ENCODE assay signal across 35 mouse cellular contexts in the genomic region with DNA sequence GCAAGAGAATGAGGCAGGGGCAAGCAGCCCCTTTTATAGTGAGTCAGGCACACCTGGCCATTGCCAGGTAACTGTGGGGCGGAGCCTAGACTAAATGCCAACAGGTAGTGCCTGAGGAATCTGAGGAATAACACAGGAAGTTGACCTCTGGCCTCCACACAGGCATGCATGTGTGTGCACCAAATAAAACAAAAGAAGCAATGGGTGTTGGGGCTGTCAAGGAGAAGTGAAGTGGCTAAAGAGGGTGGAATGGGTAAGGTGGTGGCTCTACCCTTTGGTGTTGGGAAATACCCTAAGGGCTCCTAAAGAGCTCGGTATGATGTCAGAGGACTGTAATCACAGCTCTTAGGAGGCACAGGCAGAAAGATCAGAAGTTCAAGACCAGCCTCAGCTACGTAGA. TPM values are rescaled to one million over a fixed set of nuclear protein-coding genes. Genes with fewer than 3 reads are reported as not detected.
DNase-seq lines count a peak whose midpoint lies in the region; ATAC-seq lines count a peak whose summit lies in the region.
"Had no signal": no experiment of that assay in that cellular context is flagged by ENCODE, and none has a peak within 500 bp of the region (broad histone marks: within the 10 kb centered on the region; RNA-seq: fewer than 3 reads in every experiment).

No protein-coding gene starts in this region.

- no peaks in the 10 kb centered on the region for H3K27me3 ChIP-seq in heart, embryonic 10.5 days (ENCODE audit: insufficient read depth, poor library complexity, severe bottlenecking)
- no peaks in the 10 kb centered on the region for H3K27me3 ChIP-seq in heart, embryonic 12.5 days (replicated peaks)
- no peaks in the 10 kb centered on the region for H3K27me3 ChIP-seq in lung, embryonic 16.5 days (ENCODE audit: control insufficient read depth, insufficient read depth, low read depth, low read length)
- H3K27me3 ChIP-seq: embryonic facial prominence, embryonic 12.5 days; embryonic facial prominence, embryonic 15.5 days; hindbrain, embryonic 12.5 days; hindbrain, embryonic 15.5 days had no signal

- WGBS in heart, embryonic 10.5 days = 77% methylated on average over 3 of the region's 3 CpGs
- 77% methylated on average over 3 of the region's 3 CpGs for WGBS in heart, embryonic 12.5 days
- 64% methylated on average over 3 of the region's 3 CpGs for WGBS in lung, embryonic 16.5 days

- no peaks in the 10 kb centered on the region for H3K9me3 ChIP-seq in heart, embryonic 10.5 days
- no peaks in the 10 kb centered on the region for H3K9me3 ChIP-seq in heart, embryonic 12.5 days (replicated peaks)
- H3K9me3 ChIP-seq in lung, embryonic 16.5 days (ENCODE audit: control insufficient read depth, low read length) = no peaks in the 10 kb centered on the region; the same call in 1 of the 2 replicates
- H3K9me3 ChIP-seq: embryonic facial prominence, embryonic 12.5 days; embryonic facial prominence, embryonic 15.5 days; hindbrain, embryonic 12.5 days; hindbrain, embryonic 15.5 days had no signal

- H3K4me1 ChIP-seq in heart, embryonic 10.5 days = no peaks in the 10 kb centered on the region
- no peaks in the 10 kb centered on the region for H3K4me1 ChIP-seq in heart, embryonic 12.5 days (replicated peaks)
- H3K4me1 ChIP-seq in lung, embryonic 16.5 days (replicated peaks; ENCODE audit: control insufficient read depth, insufficient read depth, low read length) = no peaks in the 10 kb centered on the region
- H3K4me1 ChIP-seq: embryonic facial prominence, embryonic 12.5 days; embryonic facial prominence, embryonic 15.5 days; hindbrain, embryonic 12.5 days; hindbrain, embryonic 15.5 days had no signal

- H3K36me3 ChIP-seq in heart, embryonic 10.5 days = no peaks in the 10 kb centered on the region
- no peaks in the 10 kb centered on the region for H3K36me3 ChIP-seq in heart, embryonic 12.5 days
- H3K36me3 ChIP-seq in lung, embryonic 16.5 days (ENCODE audit: control insufficient read depth, insufficient read depth, low read length) = no peaks in the 10 kb centered on the region
- H3K36me3 ChIP-seq: embryonic facial prominence, embryonic 12.5 days; embryonic facial prominence, embryonic 15.5 days; hindbrain, embryonic 12.5 days; hindbrain, embryonic 15.5 days had no signal

- no peak overlapping the region for H3K9ac ChIP-seq in heart, embryonic 12.5 days
- H3K9ac ChIP-seq in lung, embryonic 16.5 days (ENCODE audit: low read length) = no peak overlapping the region
- H3K9ac ChIP-seq: embryonic facial prominence, embryonic 12.5 days; embryonic facial prominence, embryonic 15.5 days; forebrain, postnatal 0 days; hindbrain, embryonic 12.5 days; hindbrain, embryonic 15.5 days had no signal

- H3K4me2 ChIP-seq in heart, embryonic 12.5 days = no peak overlapping the region
- no peak overlapping the region for H3K4me2 ChIP-seq in lung, embryonic 16.5 days (ENCODE audit: low read depth, low read length)
- H3K4me2 ChIP-seq: embryonic facial prominence, embryonic 12.5 days; embryonic facial prominence, embryonic 15.5 days; hindbrain, embryonic 12.5 days; hindbrain, embryonic 15.5 days had no signal

- peak; percentile 28 for DNase-seq in heart, embryonic 10.5 days (ENCODE audit: low spot score)
- no peak for DNase-seq in lung, postnatal 14 days
- peak; percentile 32 for DNase-seq in lung, postnatal 25 days (ENCODE audit: low spot score)
- no peak for DNase-seq in adrenal gland, postnatal 10 days
- DNase-seq: adrenal gland, adult 2 months; adrenal gland, postnatal 25 days; cerebellum, adult 11-12 months; cerebellum, adult 8-10 months; cerebellum, postnatal 10 days; cerebellum, postnatal 36 days; embryo, embryonic 11 days; forebrain, postnatal 0 days; gastrocnemius, adult 2 months; gastrocnemius, postnatal 25 days had no signal

- H3K27ac ChIP-seq in heart, embryonic 10.5 days = no peak overlapping the region
- H3K27ac ChIP-seq in heart, embryonic 12.5 days (ENCODE audit: poor library complexity, severe bottlenecking) = no peak overlapping the region
- no peak overlapping the region for H3K27ac ChIP-seq in lung, embryonic 16.5 days (ENCODE audit: low read length)
- H3K27ac ChIP-seq: embryonic facial prominence, embryonic 12.5 days; embryonic facial prominence, embryonic 15.5 days; gastrocnemius, adult 2 months; hindbrain, embryonic 12.5 days; hindbrain, embryonic 15.5 days had no signal

- H3K4me3 ChIP-seq in heart, embryonic 10.5 days = no peak overlapping the region
- H3K4me3 ChIP-seq in heart, embryonic 12.5 days = no peak overlapping the region
- H3K4me3 ChIP-seq in lung, embryonic 16.5 days (ENCODE audit: low read length) = no peak overlapping the region
- H3K4me3 ChIP-seq: embryonic facial prominence, embryonic 12.5 days; embryonic facial prominence, embryonic 15.5 days; gastrocnemius, adult 2 months; hindbrain, embryonic 12.5 days; hindbrain, embryonic 15.5 days had no signal

- no peak for ATAC-seq in heart, embryonic 12.5 days (ENCODE audit: insufficient number of reproducible peaks, low FRiP score)
- peak; percentile 72 for ATAC-seq in lung, embryonic 16.5 days (ENCODE audit: low read depth)
- ATAC-seq: CD4-positive, CD25-positive, alpha-beta regulatory T cell, adult 4 months; forebrain, embryonic 14.5 days; forebrain, postnatal 0 days had no signal

RNA-seq across cellular contexts. Expression of a gene that starts 32.2 kb away (rescaled TPM):
- 0.11 TPM in 1 of 2 replicates, not detected in the other for polyA plus RNA-seq in heart, embryonic 10.5 days (2016; fragmentation: Nextera tagmentation; extraction: Ambion mirVana)
- polyA plus RNA-seq in heart, embryonic 12.5 days (2016; fragmentation: Nextera tagmentation; extraction: Ambion mirVana) = not detected in 2 replicates
- 0.10 and 0.38 TPM in 2 replicates for polyA plus RNA-seq in lung, embryonic 16.5 days (2015; fragmentation: Nextera tagmentation; extraction: Ambion mirVana)
- not detected for total RNA-seq in adrenal gland, postnatal 10 days (2021)
- total RNA-seq: adrenal gland, adult 2 months; adrenal gland, postnatal 25 days; gastrocnemius, adult 2 months; gastrocnemius, postnatal 25 days; granulocyte monocyte progenitor cell, adult 5-6 weeks; heart, adult 8-10 months; heart, postnatal 25 days; hematopoietic stem cell, adult 5-6 weeks; MEL had no signal
- polyA plus RNA-seq: adrenal gland, adult 2 months; brain, embryonic 14.5 days; C2C12; cortical plate, adult 2 months; embryonic facial prominence, embryonic 12.5 days; embryonic facial prominence, embryonic 15.5 days; forebrain, embryonic 11.5 days; forebrain, embryonic 14.5 days; forebrain, postnatal 0 days; frontal cortex, adult 2 months; heart, embryonic 14.5 days; heart, postnatal 0 days; hindbrain, embryonic 12.5 days; hindbrain, embryonic 15.5 days; intestine, embryonic 14.5 days had no signal

RNA-seq across cellular contexts. Expression of a gene that starts 55.9 kb away (rescaled TPM):
- not detected in 2 replicates for polyA plus RNA-seq in heart, embryonic 10.5 days (2016; fragmentation: Nextera tagmentation; extraction: Ambion mirVana)
- not detected in 2 replicates for polyA plus RNA-seq in heart, embryonic 12.5 days (2016; fragmentation: Nextera tagmentation; extraction: Ambion mirVana)
- polyA plus RNA-seq in lung, embryonic 16.5 days (2015; fragmentation: Nextera tagmentation; extraction: Ambion mirVana) = not detected in 2 replicates
- not detected for total RNA-seq in adrenal gland, postnatal 10 days (2021)
- total RNA-seq: adrenal gland, adult 2 months; adrenal gland, postnatal 25 days; gastrocnemius, adult 2 months; gastrocnemius, postnatal 25 days; granulocyte monocyte progenitor cell, adult 5-6 weeks; heart, adult 8-10 months; heart, postnatal 25 days; hematopoietic stem cell, adult 5-6 weeks had no signal
- polyA plus RNA-seq: adrenal gland, adult 2 months; brain, embryonic 14.5 days; CD4-positive, CD25-positive, alpha-beta regulatory T cell, adult 4 months; embryonic facial prominence, embryonic 12.5 days; embryonic facial prominence, embryonic 15.5 days; forebrain, embryonic 11.5 days; forebrain, embryonic 14.5 days; forebrain, postnatal 0 days; frontal cortex, adult 2 months; heart, embryonic 14.5 days; heart, postnatal 0 days; hindbrain, embryonic 12.5 days; hindbrain, embryonic 15.5 days; intestine, embryonic 14.5 days had no signal

Comparison
In these comparisons a context has a peak if more than half of its experiments do, and no peak if none do; other contexts are left out.
1. DNase-seq: peak in heart, embryonic 10.5 days (single experiment) and lung, postnatal 25 days (single experiment); none in lung, postnatal 14 days (single experiment) and adrenal gland, postnatal 10 days (single experiment).